Mouse (Mus musculus): ENCODE measurements around the gene Nr1h2.

The Nr1h2 gene

GRCm38 (mm10) chr7:44529518-44529917, 24.2 kb downstream of the Nr1h2 start:
- DNase-seq (ENCODE audit: low spot score) = no peak

- no peak for DNase-seq (ENCODE audit: low spot score)
Measured at GRCm38 (mm10) chr7:44527483-44528398, 26.0 kb downstream of the Nr1h2 start.

GRCm38 (mm10) chr7:44526414-44527154, 27.2 kb downstream of the Nr1h2 start:
- DNase-seq (ENCODE audit: low spot score) = no peak

- no peak for DNase-seq (ENCODE audit: low spot score)
Measured at GRCm38 (mm10) chr7:44525126-44525832, 28.5 kb downstream of the Nr1h2 start.

- DNase-seq (ENCODE audit: low spot score) = no peak
Measured at GRCm38 (mm10) chr7:44524502-44524901, 29.2 kb downstream of the Nr1h2 start, which contains the start of gene Mybpc2. Gene Mybpc2 (minus strand): TSS chr7:44524656.

GRCm38 (mm10) chr7:44523056-44523455, 30.7 kb downstream of the Nr1h2 start:
- no peak for DNase-seq (ENCODE audit: low spot score)

- DNase-seq (ENCODE audit: low spot score) = no peak
Measured at GRCm38 (mm10) chr7:44521710-44522109, 32.0 kb downstream of the Nr1h2 start.

- DNase-seq (ENCODE audit: low spot score) = no peak
Measured at GRCm38 (mm10) chr7:44520990-44521389, 32.8 kb downstream of the Nr1h2 start.

GRCm38 (mm10) chr7:44519240-44519913, 34.4 kb downstream of the Nr1h2 start:
- DNase-seq (ENCODE audit: low spot score) = no peak

GRCm38 (mm10) chr7:44507491-44507890, 46.3 kb downstream of the Nr1h2 start:
- no peak for DNase-seq (ENCODE audit: low spot score)

GRCm38 (mm10) chr7:44501563-44502115, 52.1 kb downstream of the Nr1h2 start:
- DNase-seq (ENCODE audit: low spot score) = peak; percentile 60

GRCm38 (mm10) chr7:44500046-44500445, 53.7 kb downstream of the Nr1h2 start:
- no peak for DNase-seq (ENCODE audit: low spot score)
